Mouse (Mus musculus): ENCODE measurements around the gene Wdr44. TPM values are rescaled to one million over a fixed set of nuclear protein-coding genes. Genes with fewer than 3 reads are reported as not detected.
A peak's percentile ranks its signal among the peaks of the same experiment; 100 is the strongest.
"Not testable (repeated sequence)": the region's sequence is repeated elsewhere in the genome, so short reads cannot be mapped to it uniquely, and the experiment has no call there.

Wdr44 gene
- polyA plus RNA-seq, 1 experiment from 2014 or later = 6.4 TPM

GRCm38 (mm10) chrX:23717247-23717646, 24.4 kb downstream of the Wdr44 start:
- no peaks in the 10 kb centered on the region for H3K9me3 ChIP-seq (replicated peaks; ENCODE audit: low read length)
- no peak for TF ChIP-seq CTCF (IDR thresholded peaks at IDR 0.05; ENCODE audit: low read depth)
- no peak overlapping the region for H3K27ac ChIP-seq
- no peak overlapping the region for H3K9ac ChIP-seq (ENCODE audit: low read depth, low read length)
- no peak overlapping the region for H3K4me3 ChIP-seq (replicated peaks; ENCODE audit: low read depth, low read length)
- H3K27me3 ChIP-seq (ENCODE audit: insufficient read depth, low read length) = no peaks in the 10 kb centered on the region
- H3K36me3 ChIP-seq (ENCODE audit: insufficient read depth, low read length) = no peaks in the 10 kb centered on the region
- no peak overlapping the region for H3K4me2 ChIP-seq (ENCODE audit: low read length)
- ATAC-seq (replicated peaks; ENCODE audit: low FRiP score, low read depth) (no peak), DNase-seq (ENCODE audit: low spot score) (no peak)
- WGBS = 93% methylated on average over 1 of the region's 1 CpGs
- no peaks in the 10 kb centered on the region for H3K4me1 ChIP-seq (replicated peaks; ENCODE audit: insufficient read depth, low read length)

DNA sequence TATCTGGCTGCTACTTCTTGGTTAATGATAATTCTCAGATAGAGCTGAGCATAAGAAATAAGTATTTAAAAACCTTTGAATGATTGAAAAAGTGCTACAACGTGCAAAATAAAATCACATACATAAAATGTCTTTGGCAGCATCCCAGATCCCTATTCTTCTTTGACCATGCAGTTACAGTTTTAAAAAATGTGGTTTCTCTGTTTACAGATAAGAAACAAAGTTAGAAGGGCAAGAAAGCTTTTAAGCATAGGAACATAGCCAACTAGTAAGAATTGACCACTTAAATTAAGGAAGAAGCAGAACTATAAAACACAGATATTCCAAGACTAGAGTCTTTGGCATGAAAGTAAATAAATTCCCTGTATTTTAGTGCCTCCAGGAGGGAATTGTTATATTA, 34.6 kb downstream of the Wdr44 start:
- Histone ChIP-seq H3K4me3 (replicated peaks; ENCODE audit: low read depth, low read length) (no peak overlapping the region), H3K4me2 (ENCODE audit: low read length) (no peak overlapping the region), H3K27ac (no peak overlapping the region), H3K36me3 (ENCODE audit: insufficient read depth, low read length) (no peaks in the 10 kb centered on the region), H3K9ac (ENCODE audit: low read depth, low read length) (no peak overlapping the region), H3K27me3 (ENCODE audit: insufficient read depth, low read length) (no peaks in the 10 kb centered on the region), H3K4me1 (replicated peaks; ENCODE audit: insufficient read depth, low read length) (no peaks in the 10 kb centered on the region), H3K9me3 (replicated peaks; ENCODE audit: low read length) (no peaks in the 10 kb centered on the region)
- TF ChIP-seq CTCF (IDR thresholded peaks at IDR 0.05; ENCODE audit: low read depth) = no peak
- ATAC-seq (replicated peaks; ENCODE audit: low FRiP score, low read depth) (no peak), DNase-seq (ENCODE audit: low spot score) (no peak)
- 53% methylated on average over 1 of the region's 1 CpGs for WGBS

GRCm38 (mm10) chrX:23754671-23755070, 61.8 kb downstream of the Wdr44 start:
- Histone ChIP-seq H3K9me3 (replicated peaks; ENCODE audit: low read length) (no peaks in the 10 kb centered on the region), H3K4me1 (replicated peaks; ENCODE audit: insufficient read depth, low read length) (no peaks in the 10 kb centered on the region), H3K27me3 (ENCODE audit: insufficient read depth, low read length) (no peaks in the 10 kb centered on the region), H3K36me3 (ENCODE audit: insufficient read depth, low read length) (no peaks in the 10 kb centered on the region), H3K27ac (no peak overlapping the region), H3K9ac (ENCODE audit: low read depth, low read length) (no peak overlapping the region), H3K4me3 (replicated peaks; ENCODE audit: low read depth, low read length) (no peak overlapping the region), H3K4me2 (ENCODE audit: low read length) (no peak overlapping the region)
- no peak for DNase-seq (ENCODE audit: low spot score)
- 53% methylated on average over 1 of the region's 1 CpGs for WGBS
- no peak for TF ChIP-seq CTCF (IDR thresholded peaks at IDR 0.05; ENCODE audit: low read depth)
- no peak for ATAC-seq (replicated peaks; ENCODE audit: low FRiP score, low read depth)

- Histone ChIP-seq H3K4me3 (replicated peaks; ENCODE audit: low read depth, low read length) (no peak overlapping the region), H3K9me3 (replicated peaks; ENCODE audit: low read length) (no peaks in the 10 kb centered on the region), H3K9ac (ENCODE audit: low read depth, low read length) (no peak overlapping the region), H3K4me2 (ENCODE audit: low read length) (no peak overlapping the region), H3K27ac (no peak overlapping the region), H3K4me1 (replicated peaks; ENCODE audit: insufficient read depth, low read length) (no peaks in the 10 kb centered on the region), H3K27me3 (ENCODE audit: insufficient read depth, low read length) (no peaks in the 10 kb centered on the region), H3K36me3 (ENCODE audit: insufficient read depth, low read length) (no peaks in the 10 kb centered on the region)
- 70% methylated on average over 1 of the region's 1 CpGs for WGBS
- DNase-seq (ENCODE audit: low spot score) (no peak), ATAC-seq (replicated peaks; ENCODE audit: low FRiP score, low read depth) (no peak)
- no peak for TF ChIP-seq CTCF (IDR thresholded peaks at IDR 0.05; ENCODE audit: low read depth)
Measured at GRCm38 (mm10) chrX:23767849-23768248, 75.0 kb downstream of the Wdr44 start.

GRCm38 (mm10) chrX:23807125-23807524, 114.3 kb downstream of the Wdr44 start:
- H3K9me3 ChIP-seq (replicated peaks; ENCODE audit: low read length) = no peaks in the 10 kb centered on the region
- ATAC-seq (replicated peaks; ENCODE audit: low FRiP score, low read depth) = no peak
- no peak overlapping the region for H3K9ac ChIP-seq (ENCODE audit: low read depth, low read length)
- H3K4me2 ChIP-seq (ENCODE audit: low read length) = no peak overlapping the region
- no peaks in the 10 kb centered on the region for H3K27me3 ChIP-seq (ENCODE audit: insufficient read depth, low read length)
- H3K4me1 ChIP-seq (replicated peaks; ENCODE audit: insufficient read depth, low read length) = no peaks in the 10 kb centered on the region
- no peak for TF ChIP-seq CTCF (IDR thresholded peaks at IDR 0.05; ENCODE audit: low read depth)
- no peak overlapping the region for H3K4me3 ChIP-seq (replicated peaks; ENCODE audit: low read depth, low read length)
- no peak for DNase-seq (ENCODE audit: low spot score)
- H3K36me3 ChIP-seq (ENCODE audit: insufficient read depth, low read length) = no peaks in the 10 kb centered on the region
- H3K27ac ChIP-seq = no peak overlapping the region
- 79% methylated on average over 3 of the region's 3 CpGs for WGBS

GRCm38 (mm10) chrX:23810365-23810764, 117.5 kb downstream of the Wdr44 start:
- no peak for ATAC-seq (replicated peaks; ENCODE audit: low FRiP score, low read depth)

DNA sequence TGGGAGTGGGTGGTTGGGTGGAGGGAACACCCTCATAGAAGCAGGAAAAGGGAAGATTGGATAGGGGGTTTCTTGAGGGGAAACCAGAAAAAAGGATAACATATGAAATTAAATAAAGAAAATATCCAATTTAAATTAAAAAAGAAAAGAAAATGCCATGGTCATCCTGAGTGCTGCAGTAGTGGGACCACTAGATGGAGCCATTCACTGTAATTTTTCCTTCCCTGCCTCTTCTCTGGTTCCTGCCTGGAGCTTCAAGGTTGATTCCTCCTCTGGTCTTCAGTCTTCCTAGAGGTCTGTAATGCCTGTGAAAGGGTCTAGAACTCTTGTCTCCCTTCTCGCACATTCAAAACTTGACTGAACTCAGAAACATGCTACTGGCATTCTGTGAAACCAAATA, 120.4 kb downstream of the Wdr44 start:
- H3K9ac ChIP-seq (ENCODE audit: low read depth, low read length); H3K27me3 ChIP-seq (ENCODE audit: insufficient read depth, low read length); H3K36me3 ChIP-seq (ENCODE audit: insufficient read depth, low read length); H3K4me1 ChIP-seq (replicated peaks; ENCODE audit: insufficient read depth, low read length); H3K27ac ChIP-seq; DNase-seq (ENCODE audit: low spot score); H3K9me3 ChIP-seq (replicated peaks; ENCODE audit: low read length); H3K4me3 ChIP-seq (replicated peaks; ENCODE audit: low read depth, low read length); H3K4me2 ChIP-seq (ENCODE audit: low read length); ATAC-seq (replicated peaks; ENCODE audit: low FRiP score, low read depth): not testable (repeated sequence)
- TF ChIP-seq CTCF (IDR thresholded peaks at IDR 0.05; ENCODE audit: low read depth) = peak; percentile 45; the same call in 1 of the 2 replicates
- 82% methylated on average over 1 of the region's 1 CpGs for WGBS

More at GRCm38 (mm10) chrX:23810365-23810764, 117.5 kb downstream of the Wdr44 start:
- no peak for DNase-seq (ENCODE audit: low spot score)
- WGBS = 78% methylated on average over 2 of the region's 2 CpGs
- Histone ChIP-seq H3K4me3 (replicated peaks; ENCODE audit: low read depth, low read length) (no peak overlapping the region), H3K9me3 (replicated peaks; ENCODE audit: low read length) (no peaks in the 10 kb centered on the region), H3K27me3 (ENCODE audit: insufficient read depth, low read length) (no peaks in the 10 kb centered on the region), H3K4me2 (ENCODE audit: low read length) (no peak overlapping the region), H3K27ac (no peak overlapping the region), H3K9ac (ENCODE audit: low read depth, low read length) (no peak overlapping the region), H3K4me1 (replicated peaks; ENCODE audit: insufficient read depth, low read length) (no peaks in the 10 kb centered on the region), H3K36me3 (ENCODE audit: insufficient read depth, low read length) (no peaks in the 10 kb centered on the region)
- TF ChIP-seq CTCF (IDR thresholded peaks at IDR 0.05; ENCODE audit: low read depth) = no peak

DNA sequence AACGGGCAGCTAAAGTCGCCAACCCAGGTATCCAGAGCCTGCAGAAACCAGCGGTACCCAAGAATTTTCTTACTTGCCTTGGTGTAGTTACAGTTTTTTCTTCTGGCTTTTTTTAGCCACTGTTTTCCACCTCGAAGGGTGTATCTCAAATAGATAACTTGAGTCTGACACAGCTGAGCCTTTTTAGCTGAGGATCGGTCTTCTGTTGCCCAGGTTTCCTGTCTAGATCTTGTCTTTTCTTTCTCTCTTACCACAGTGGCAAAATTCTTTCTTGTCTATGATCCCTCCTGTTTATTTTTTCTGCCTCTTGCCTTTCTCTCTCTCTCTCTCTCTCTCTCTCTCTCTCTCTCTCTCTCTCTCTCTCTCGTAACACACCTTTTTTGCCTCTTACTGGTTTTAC, 130.0 kb downstream of the Wdr44 start:
- not testable (repeated sequence) for DNase-seq (ENCODE audit: low spot score); H3K4me1 ChIP-seq (replicated peaks; ENCODE audit: insufficient read depth, low read length); H3K4me3 ChIP-seq (replicated peaks; ENCODE audit: low read depth, low read length); H3K9me3 ChIP-seq (replicated peaks; ENCODE audit: low read length); H3K9ac ChIP-seq (ENCODE audit: low read depth, low read length); H3K27ac ChIP-seq; H3K4me2 ChIP-seq (ENCODE audit: low read length); H3K27me3 ChIP-seq (ENCODE audit: insufficient read depth, low read length); ATAC-seq (replicated peaks; ENCODE audit: low FRiP score, low read depth); H3K36me3 ChIP-seq (ENCODE audit: insufficient read depth, low read length)
- WGBS = 87% methylated on average over 6 of the region's 6 CpGs
